10 mouse cellular contexts compared by ENCODE assay signal in genomic region chr1:172308409-172308808, GRCm38 (mm10). TPM values are rescaled to one million over a fixed set of nuclear protein-coding genes. Genes with fewer than 3 reads are reported as not detected.
DNase-seq lines count a peak whose midpoint lies in the region; ATAC-seq and TF ChIP-seq lines count a peak whose summit lies in the region.
"Had no signal": no experiment of that assay in that cellular context is flagged by ENCODE, and none has a peak within 500 bp of the region (broad histone marks: within the 10 kb centered on the region; RNA-seq: fewer than 3 reads in every experiment).

No protein-coding gene starts in this region.

- peaks cover 23% of the 10 kb centered on the region for H3K4me1 ChIP-seq in kidney, embryonic 14.5 days (ENCODE audit: control insufficient read depth, insufficient read depth, low read length)
- H3K4me1 ChIP-seq in kidney, adult 2 months (ENCODE audit: control insufficient read depth, insufficient read depth, low read length), result peaks cover 13% of the 10 kb centered on the region; the same call in 1 of the 2 replicates
- H3K4me1 ChIP-seq in embryonic facial prominence, embryonic 12.5 days, result peaks cover 17% of the 10 kb centered on the region
- peaks cover 44% of the 10 kb centered on the region for H3K4me1 ChIP-seq in forebrain, embryonic 15.5 days
- H3K4me1 ChIP-seq in liver, embryonic 13.5 days (replicated peaks), result peaks cover 70% of the 10 kb centered on the region

- DNase-seq in kidney, adult 2 months, result no peak
- no peak for DNase-seq in liver, embryonic 13.5 days
- no peak for DNase-seq in natural killer cell, adult 2 months (ENCODE audit: low spot score in 2 of 2)
- DNase-seq in testis, postnatal 10 days (ENCODE audit: low spot score), result no peak
- DNase-seq in thymus, adult 18-20 months, result no peak
- DNase-seq: thymus, postnatal 25 days had no signal

- H3K36me3 ChIP-seq in kidney, embryonic 14.5 days (ENCODE audit: control insufficient read depth, insufficient read depth, low read length), result no peaks in the 10 kb centered on the region
- no peaks in the 10 kb centered on the region for H3K36me3 ChIP-seq in kidney, adult 2 months (ENCODE audit: control insufficient read depth, insufficient read depth, low read length)
- no peaks in the 10 kb centered on the region for H3K36me3 ChIP-seq in embryonic facial prominence, embryonic 12.5 days
- no peaks in the 10 kb centered on the region for H3K36me3 ChIP-seq in forebrain, embryonic 15.5 days
- no peaks in the 10 kb centered on the region for H3K36me3 ChIP-seq in liver, embryonic 13.5 days

- H3K4me2 ChIP-seq in kidney, embryonic 14.5 days (replicated peaks; ENCODE audit: low read depth, low read length), result no peak overlapping the region
- no peak overlapping the region for H3K4me2 ChIP-seq in embryonic facial prominence, embryonic 12.5 days (replicated peaks)
- no peak overlapping the region for H3K4me2 ChIP-seq in forebrain, embryonic 15.5 days (replicated peaks)
- no peak overlapping the region for H3K4me2 ChIP-seq in liver, embryonic 13.5 days

- no peak for ATAC-seq in kidney, embryonic 14.5 days (ENCODE audit: low FRiP score, low TSS enrichment)
- ATAC-seq in embryonic facial prominence, embryonic 12.5 days (ENCODE audit: insufficient number of reproducible peaks, insufficient read depth, low FRiP score, low TSS enrichment), result no peak
- no peak for ATAC-seq in forebrain, embryonic 15.5 days (replicated peaks)
- no peak for ATAC-seq in liver, embryonic 13.5 days (ENCODE audit: low read depth)

- 100% methylated on average over 1 of the region's 1 CpGs for WGBS in kidney, embryonic 14.5 days
- WGBS in kidney, adult 2 months, result 100% methylated on average over 1 of the region's 1 CpGs
- 92% methylated on average over 1 of the region's 1 CpGs for WGBS in embryonic facial prominence, embryonic 12.5 days
- 80% methylated on average over 1 of the region's 1 CpGs for WGBS in forebrain, embryonic 15.5 days
- 83% methylated on average over 1 of the region's 1 CpGs for WGBS in liver, embryonic 13.5 days (ENCODE audit: insufficient replicate concordance)

- TF ChIP-seq POLR2A in kidney, adult 2 months (IDR thresholded peaks at IDR 0.05; ENCODE audit: low read depth, low read length), result no peak

- H3K27ac ChIP-seq in kidney, embryonic 14.5 days (ENCODE audit: low read depth, low read length), result no peak overlapping the region
- no peak overlapping the region for H3K27ac ChIP-seq in kidney, adult 2 months (ENCODE audit: insufficient read depth, low read depth, low read length)
- peak overlapping the region; percentile 5; the same call in 1 of the 2 replicates for H3K27ac ChIP-seq in embryonic facial prominence, embryonic 12.5 days
- peak overlapping the region; percentile 44 for H3K27ac ChIP-seq in forebrain, embryonic 15.5 days (replicated peaks)
- peak overlapping the region; percentile 39; the same call in 1 of the 2 replicates for H3K27ac ChIP-seq in liver, embryonic 13.5 days

- H3K4me3 ChIP-seq in kidney, embryonic 14.5 days (ENCODE audit: low read length), result no peak overlapping the region
- H3K4me3 ChIP-seq in kidney, adult 2 months (ENCODE audit: insufficient read depth, low read depth, low read length), result no peak overlapping the region
- H3K4me3 ChIP-seq in embryonic facial prominence, embryonic 12.5 days, result no peak overlapping the region
- no peak overlapping the region for H3K4me3 ChIP-seq in forebrain, embryonic 15.5 days
- no peak overlapping the region for H3K4me3 ChIP-seq in liver, embryonic 13.5 days (replicated peaks)

- no peak for TF ChIP-seq CTCF in kidney, adult 2 months (conservative IDR thresholded peaks at IDR 0.05; ENCODE audit: insufficient read depth, insufficient read length, low read depth, low read length)

- H3K9ac ChIP-seq in kidney, embryonic 14.5 days (ENCODE audit: low read depth, low read length), result 0 out of 2 replicates have a peak overlapping the region, but pooled peaks have one; percentile 4
- no peak overlapping the region for H3K9ac ChIP-seq in embryonic facial prominence, embryonic 12.5 days
- H3K9ac ChIP-seq in forebrain, embryonic 15.5 days (replicated peaks), result no peak overlapping the region
- no peak overlapping the region for H3K9ac ChIP-seq in liver, embryonic 13.5 days

- H3K9me3 ChIP-seq in kidney, embryonic 14.5 days (ENCODE audit: control insufficient read depth, low read length), result no peaks in the 10 kb centered on the region
- no peaks in the 10 kb centered on the region for H3K9me3 ChIP-seq in embryonic facial prominence, embryonic 12.5 days
- no peaks in the 10 kb centered on the region for H3K9me3 ChIP-seq in forebrain, embryonic 15.5 days
- no peaks in the 10 kb centered on the region for H3K9me3 ChIP-seq in liver, embryonic 13.5 days (replicated peaks)

- no peaks in the 10 kb centered on the region for H3K27me3 ChIP-seq in kidney, embryonic 14.5 days (ENCODE audit: control insufficient read depth, insufficient read depth, low read length)
- H3K27me3 ChIP-seq in kidney, adult 2 months (replicated peaks; ENCODE audit: control insufficient read depth, insufficient read depth, low read length), result no peaks in the 10 kb centered on the region
- no peaks in the 10 kb centered on the region for H3K27me3 ChIP-seq in embryonic facial prominence, embryonic 12.5 days
- H3K27me3 ChIP-seq in forebrain, embryonic 15.5 days, result no peaks in the 10 kb centered on the region
- peaks cover 5% of the 10 kb centered on the region; the same call in 1 of the 2 replicates for H3K27me3 ChIP-seq in liver, embryonic 13.5 days

RNA-seq across cellular contexts. Expression of gene Atp1a2, which starts 10.5 kb away (rescaled TPM):
- 0.66 and 0.96 TPM in 2 replicates for polyA plus RNA-seq in kidney, embryonic 14.5 days (2014; fragmentation: Nextera tagmentation; extraction: Ambion mirVana)
- polyA plus RNA-seq in kidney, adult 2 months (2012; rRNA removed), result 21.5 and 36.4 TPM in 2 replicates
- 4.5 and 4.7 TPM in 2 replicates for polyA plus RNA-seq in embryonic facial prominence, embryonic 12.5 days (2016; fragmentation: Nextera tagmentation; extraction: Ambion mirVana)
- polyA plus RNA-seq in forebrain, embryonic 15.5 days (2015; fragmentation: Nextera tagmentation; extraction: Ambion mirVana), result 32.2 and 33.1 TPM in 2 replicates
- polyA plus RNA-seq in liver, embryonic 13.5 days (2015; fragmentation: Nextera tagmentation; extraction: Ambion mirVana), result 0.25 and 0.32 TPM in 2 replicates

RNA-seq across cellular contexts. Expression of gene Kcnj9, which starts 20.7 kb away (rescaled TPM):
- 0.20 TPM in 1 of 2 replicates, not detected in the other for polyA plus RNA-seq in kidney, embryonic 14.5 days (2014; fragmentation: Nextera tagmentation; extraction: Ambion mirVana)
- polyA plus RNA-seq in kidney, adult 2 months (2012; rRNA removed), result 0.06 and 0.11 TPM in 2 replicates
- 0.15 and 0.22 TPM in 2 replicates for polyA plus RNA-seq in embryonic facial prominence, embryonic 12.5 days (2016; fragmentation: Nextera tagmentation; extraction: Ambion mirVana)
- 3.4 and 3.5 TPM in 2 replicates for polyA plus RNA-seq in forebrain, embryonic 15.5 days (2015; fragmentation: Nextera tagmentation; extraction: Ambion mirVana)
- 0.05 TPM in 1 of 2 replicates, not detected in the other for polyA plus RNA-seq in liver, embryonic 13.5 days (2015; fragmentation: Nextera tagmentation; extraction: Ambion mirVana)
- polyA plus RNA-seq: heart, embryonic 14.5 days had no signal

RNA-seq across cellular contexts. Expression of gene Kcnj10, which starts 32.6 kb away (rescaled TPM):
- polyA plus RNA-seq in kidney, embryonic 14.5 days (2014; fragmentation: Nextera tagmentation; extraction: Ambion mirVana), result 0.31 and 0.57 TPM in 2 replicates
- 17.0 and 17.1 TPM in 2 replicates for polyA plus RNA-seq in kidney, adult 2 months (2012; rRNA removed)
- polyA plus RNA-seq in embryonic facial prominence, embryonic 12.5 days (2016; fragmentation: Nextera tagmentation; extraction: Ambion mirVana), result 0.06 and 0.08 TPM in 2 replicates
- 1.7 and 1.9 TPM in 2 replicates for polyA plus RNA-seq in forebrain, embryonic 15.5 days (2015; fragmentation: Nextera tagmentation; extraction: Ambion mirVana)
- 0.03 and 0.07 TPM in 2 replicates for polyA plus RNA-seq in liver, embryonic 13.5 days (2015; fragmentation: Nextera tagmentation; extraction: Ambion mirVana)
- polyA plus RNA-seq: heart, embryonic 14.5 days had no signal

RNA-seq across cellular contexts. Expression of gene Igsf8, which starts 47.0 kb away (rescaled TPM):
- polyA plus RNA-seq in kidney, embryonic 14.5 days (2014; fragmentation: Nextera tagmentation; extraction: Ambion mirVana), result 39.5 and 53.1 TPM in 2 replicates
- 54.3 and 57.7 TPM in 2 replicates for polyA plus RNA-seq in kidney, adult 2 months (2012; rRNA removed)
- polyA plus RNA-seq in embryonic facial prominence, embryonic 12.5 days (2016; fragmentation: Nextera tagmentation; extraction: Ambion mirVana), result 45.4 and 45.8 TPM in 2 replicates
- 137 and 162 TPM in 2 replicates for polyA plus RNA-seq in forebrain, embryonic 15.5 days (2015; fragmentation: Nextera tagmentation; extraction: Ambion mirVana)
- 15.4 and 16.8 TPM in 2 replicates for polyA plus RNA-seq in liver, embryonic 13.5 days (2015; fragmentation: Nextera tagmentation; extraction: Ambion mirVana)

RNA-seq across cellular contexts. Expression of gene Atp1a4, which starts 50.2 kb away (rescaled TPM):
- not detected in 2 replicates for polyA plus RNA-seq in kidney, embryonic 14.5 days (2014; fragmentation: Nextera tagmentation; extraction: Ambion mirVana)
- polyA plus RNA-seq in kidney, adult 2 months (2012; rRNA removed), result 0.09 and 0.11 TPM in 2 replicates
- not detected in 2 replicates for polyA plus RNA-seq in embryonic facial prominence, embryonic 12.5 days (2016; fragmentation: Nextera tagmentation; extraction: Ambion mirVana)
- 0.09 and 0.10 TPM in 2 replicates for polyA plus RNA-seq in forebrain, embryonic 15.5 days (2015; fragmentation: Nextera tagmentation; extraction: Ambion mirVana)
- polyA plus RNA-seq in liver, embryonic 13.5 days (2015; fragmentation: Nextera tagmentation; extraction: Ambion mirVana), result 0.03 TPM in 1 of 2 replicates, not detected in the other

Comparison
In these comparisons a context has a peak if more than half of its experiments do, and no peak if none do; other contexts are left out.
1. H3K27ac ChIP-seq: peak in embryonic facial prominence, embryonic 12.5 days (single experiment), forebrain, embryonic 15.5 days (single experiment) and liver, embryonic 13.5 days (single experiment); none in kidney, embryonic 14.5 days (single experiment) and kidney, adult 2 months (single experiment).